Mouse (Mus musculus) lung, embryonic 14.5 days (tissue): ENCODE data around the gene Rfc1. TPM values are rescaled to one million over a fixed set of nuclear protein-coding genes. Genes with fewer than 3 reads are reported as not detected.

Experiments
- ATAC-seq: fragments of 200-750 bp; cut with Nextera tagmentation; 2 replicates; pipeline ENCODE4 v1.8.0; 2017; ENCODE audit warnings: mild to moderate bottlenecking, moderate TSS enrichment, moderate library complexity; ENCODE audit not compliant: insufficient read depth
- DNase-seq: peaks from one replicate; pipeline ENCODE4 v3.0.0-alpha.2; 2015
- H3K27ac ChIP-seq: fragments of 300-500 bp; sonication (generic); 2 replicates; pipeline ENCODE4 v1.5.1; 2014; ENCODE audit warnings: low read depth, mild to moderate bottlenecking, moderate library complexity
- H3K27me3 ChIP-seq: fragments of 300-500 bp; sonication (generic); 2 replicates; pipeline ENCODE4 v1.6.1; 2014; ENCODE audit warnings: low read length, control low read depth; ENCODE audit not compliant: insufficient read depth
- H3K36me3 ChIP-seq: fragments of 300-500 bp; sonication (generic); 2 replicates; pipeline ENCODE4 v1.6.1; 2014; ENCODE audit warnings: control low read depth; ENCODE audit not compliant: insufficient read depth
- H3K4me1 ChIP-seq: fragments of 300-500 bp; sonication (generic); 2 replicates; pipeline ENCODE4 v1.6.1; 2014; ENCODE audit warnings: antibody characterized with exemption, control low read depth; ENCODE audit not compliant: insufficient read depth
- H3K4me2 ChIP-seq: fragments of 300-500 bp; sonication (generic); 2 replicates; pipeline ENCODE4 v1.6.1; 2014; ENCODE audit warnings: mild to moderate bottlenecking
- H3K4me3 ChIP-seq: fragments of 300-500 bp; sonication (generic); 2 replicates; pipeline ENCODE4 v1.5.1; 2014; ENCODE audit warnings: low read depth, low read length
- H3K9ac ChIP-seq: fragments of 300-500 bp; sonication (generic); 2 replicates; pipeline ENCODE4 v1.6.1; 2014
- H3K9me3 ChIP-seq: fragments of 300-500 bp; sonication (generic); 2 replicates; pipeline ENCODE4 v1.6.1; 2016; ENCODE audit warnings: low read depth, low read length, control low read depth
- CTCF ChIP-seq: IDR thresholded peaks from 2 replicates; pipeline ENCODE4 v1.5.1; 2016; ENCODE audit warnings: antibody characterized with exemption, low read depth
- WGBS: fragments of 180-500 bp; shearing (Covaris S2); extraction: QIAGEN DNeasy Blood & Tissue Kit; methylation state at CpG from one replicate; pipeline ENCODE4 v1.1.7; 2014; 5-methylcytosine and 5-hydroxymethylcytosine counted together
- polyA plus RNA-seq: library from polyadenylated mRNA; unstranded; fragments of >200 nt; fragmentation: Nextera tagmentation; extraction: Ambion mirVana; gene quantifications from 2 replicates; pipeline ENCODE4 v1.2.1, GENCODE M21; 2014

The Rfc1 gene
- polyA plus RNA-seq, 1 experiment from 2014 or later: 99.9 TPM

GRCm38 (mm10) chr5:65217305-65218269 lies 117.9 kb downstream of the Rfc1 start:
- Histone ChIP-seq H3K9ac (no peak overlapping the region), H3K27ac (no peak overlapping the region), H3K4me1 (no peaks in the 10 kb centered on the region), H3K9me3 (no peaks in the 10 kb centered on the region), H3K4me3 (no peak overlapping the region), H3K4me2 (no peak overlapping the region), H3K27me3 (no peaks in the 10 kb centered on the region), H3K36me3 (no peaks in the 10 kb centered on the region)
- no peak for TF ChIP-seq CTCF
- ATAC-seq (no peak), DNase-seq (no peak)
- 83% methylated on average over 11 of the region's 11 CpGs for WGBS

- Histone ChIP-seq H3K4me1 (no peaks in the 10 kb centered on the region), H3K27me3 (no peaks in the 10 kb centered on the region), H3K9ac (no peak overlapping the region), H3K9me3 (no peaks in the 10 kb centered on the region), H3K27ac (no peak overlapping the region), H3K36me3 (no peaks in the 10 kb centered on the region), H3K4me2 (no peak overlapping the region), H3K4me3 (no peak overlapping the region)
- DNase-seq (peak; percentile 80), ATAC-seq (no peak)
- 21% methylated on average over 7 of the region's 7 CpGs for WGBS
- peak; percentile 90 for TF ChIP-seq CTCF
Measured at GRCm38 (mm10) chr5:65213321-65213720, 122.1 kb downstream of the Rfc1 start.

Other genes starting within 250 kb of the Rfc1 start
- 0.47 and 0.53 TPM in 2 replicates for gene Tmem156, start 243.5 kb downstream of the Rfc1 start, polyA plus RNA-seq
- gene Klhl5, start 228.1 kb downstream of the Rfc1 start, polyA plus RNA-seq: 30.7 and 31.8 TPM in 2 replicates
- gene Wdr19, start 136.0 kb downstream of the Rfc1 start, polyA plus RNA-seq: 10.8 and 12.9 TPM in 2 replicates
- not detected in 2 replicates for gene Klb, start 12.6 kb upstream of the Rfc1 start, polyA plus RNA-seq
- 1,211 and 1,227 TPM in 2 replicates for gene Rpl9, start 55.8 kb upstream of the Rfc1 start, polyA plus RNA-seq
- 54.5 and 58.9 TPM in 2 replicates for gene Lias, start 55.8 kb upstream of the Rfc1 start, polyA plus RNA-seq
- 118 and 120 TPM in 2 replicates for gene Ugdh, start 100.3 kb upstream of the Rfc1 start, polyA plus RNA-seq
- gene Gm43552, start 157.2 kb upstream of the Rfc1 start, polyA plus RNA-seq: not detected in 2 replicates
- gene Smim14, start 201.5 kb upstream of the Rfc1 start, polyA plus RNA-seq: 83.0 and 91.2 TPM in 2 replicates
- gene Ube2k, start 201.6 kb upstream of the Rfc1 start, polyA plus RNA-seq: 132 TPM in 2 replicates